Mouse (Mus musculus): ENCODE results near the gene Sacs.
A peak's percentile ranks its signal among the peaks of the same experiment; 100 is the strongest.

Gene Sacs

GRCm38 (mm10) chr14:61160920-61161319, 22.7 kb downstream of the Sacs start:
- DNase-seq (ENCODE audit: extremely low read depth, low read depth), result no peak

GRCm38 (mm10) chr14:61161367-61162334, 23.4 kb downstream of the Sacs start:
- no peak for DNase-seq (ENCODE audit: extremely low read depth, low read depth)

- DNase-seq (ENCODE audit: extremely low read depth, low read depth), result no peak
Observed at GRCm38 (mm10) chr14:61164461-61164860, 26.2 kb downstream of the Sacs start.

- DNase-seq (ENCODE audit: extremely low read depth, low read depth), result no peak
Observed at GRCm38 (mm10) chr14:61165929-61166328, 27.7 kb downstream of the Sacs start.

GRCm38 (mm10) chr14:61171261-61171970, 33.2 kb downstream of the Sacs start:
- DNase-seq (ENCODE audit: extremely low read depth, low read depth), result no peak

- DNase-seq (ENCODE audit: extremely low read depth, low read depth), result peak; percentile 94
Observed at GRCm38 (mm10) chr14:61172548-61173158, 34.4 kb downstream of the Sacs start.

GRCm38 (mm10) chr14:61173229-61173628, 35.0 kb downstream of the Sacs start:
- peak; percentile 50 for DNase-seq (ENCODE audit: extremely low read depth, low read depth)

- DNase-seq (ENCODE audit: extremely low read depth, low read depth), result no peak
Observed at GRCm38 (mm10) chr14:61191904-61192303, 53.6 kb downstream of the Sacs start.

- DNase-seq (ENCODE audit: extremely low read depth, low read depth), result no peak
Observed at GRCm38 (mm10) chr14:61192326-61192725, 54.1 kb downstream of the Sacs start.

GRCm38 (mm10) chr14:61194416-61194815, 56.2 kb downstream of the Sacs start:
- DNase-seq (ENCODE audit: extremely low read depth, low read depth), result no peak

GRCm38 (mm10) chr14:61210111-61210510, 71.9 kb downstream of the Sacs start:
- peak; percentile 17 for DNase-seq (ENCODE audit: extremely low read depth, low read depth)

GRCm38 (mm10) chr14:61211754-61212153, 73.5 kb downstream of the Sacs start:
- DNase-seq (ENCODE audit: extremely low read depth, low read depth), result peak; percentile 89

- no peak for DNase-seq (ENCODE audit: extremely low read depth, low read depth)
Observed at GRCm38 (mm10) chr14:61221166-61221565, 82.9 kb downstream of the Sacs start.

- no peak for DNase-seq (ENCODE audit: extremely low read depth, low read depth)
Observed at GRCm38 (mm10) chr14:61222506-61222905, 84.2 kb downstream of the Sacs start.

GRCm38 (mm10) chr14:61223740-61224139, 85.5 kb downstream of the Sacs start:
- DNase-seq (ENCODE audit: extremely low read depth, low read depth), result no peak

- no peak for DNase-seq (ENCODE audit: extremely low read depth, low read depth)
Observed at GRCm38 (mm10) chr14:61224387-61225077, 86.3 kb downstream of the Sacs start.

- DNase-seq (ENCODE audit: extremely low read depth, low read depth), result no peak
Observed at GRCm38 (mm10) chr14:61226151-61226550, 87.9 kb downstream of the Sacs start.

GRCm38 (mm10) chr14:61229763-61230162, 91.5 kb downstream of the Sacs start:
- DNase-seq (ENCODE audit: extremely low read depth, low read depth), result peak; percentile 76

- no peak for DNase-seq (ENCODE audit: extremely low read depth, low read depth)
Observed at GRCm38 (mm10) chr14:61230179-61230578, 91.9 kb downstream of the Sacs start.

GRCm38 (mm10) chr14:61232016-61232568, 93.8 kb downstream of the Sacs start:
- DNase-seq (ENCODE audit: extremely low read depth, low read depth), result no peak
